Mouse (Mus musculus): Measurements from ENCODE around the gene Slco2b1. TPM values are rescaled to one million over a fixed set of nuclear protein-coding genes. Genes with fewer than 3 reads are reported as not detected.

Slco2b1 gene
- polyA plus RNA-seq, 1 experiment from 2014 or later = 4.1 TPM

GRCm38 (mm10) chr7:99693387-99693786 is 17.8 kb downstream of the Slco2b1 start:
- Histone ChIP-seq H3K4me3 (replicated peaks) (no peak overlapping the region), H3K4me1 (no peaks in the 10 kb centered on the region), H3K27ac (replicated peaks) (no peak overlapping the region), H3K9me3 (replicated peaks) (no peaks in the 10 kb centered on the region), H3K9ac (no peak overlapping the region), H3K4me2 (replicated peaks) (no peak overlapping the region), H3K36me3 (no peaks in the 10 kb centered on the region), H3K27me3 (no peaks in the 10 kb centered on the region)
- ATAC-seq (ENCODE audit: insufficient number of reproducible peaks, low FRiP score, low TSS enrichment, low read depth) = no peak
- 89% methylated on average over 3 of the region's 3 CpGs for WGBS

GRCm38 (mm10) chr7:99692396-99692795 is 18.7 kb downstream of the Slco2b1 start:
- Histone ChIP-seq H3K27me3 (no peaks in the 10 kb centered on the region), H3K9me3 (replicated peaks) (no peaks in the 10 kb centered on the region), H3K9ac (no peak overlapping the region), H3K4me1 (no peaks in the 10 kb centered on the region), H3K36me3 (no peaks in the 10 kb centered on the region), H3K27ac (replicated peaks) (no peak overlapping the region), H3K4me2 (replicated peaks) (no peak overlapping the region), H3K4me3 (replicated peaks) (no peak overlapping the region)
- ATAC-seq (ENCODE audit: insufficient number of reproducible peaks, low FRiP score, low TSS enrichment, low read depth) = no peak
- WGBS = 30% methylated on average over 3 of the region's 3 CpGs

- Histone ChIP-seq H3K27me3 (no peaks in the 10 kb centered on the region), H3K4me1 (no peaks in the 10 kb centered on the region), H3K36me3 (no peaks in the 10 kb centered on the region), H3K9ac (no peak overlapping the region), H3K4me2 (replicated peaks) (no peak overlapping the region), H3K27ac (replicated peaks) (no peak overlapping the region), H3K9me3 (replicated peaks) (no peaks in the 10 kb centered on the region), H3K4me3 (replicated peaks) (no peak overlapping the region)
- WGBS = 72% methylated on average over 7 of the region's 7 CpGs
- no peak for ATAC-seq (ENCODE audit: insufficient number of reproducible peaks, low FRiP score, low TSS enrichment, low read depth)
These were observed 20.3 kb downstream of the Slco2b1 start for GRCm38 (mm10) chr7:99690819-99691218.

GRCm38 (mm10) chr7:99684086-99684485 is 27.1 kb downstream of the Slco2b1 start:
- no peak overlapping the region for H3K4me2 ChIP-seq (replicated peaks)
- no peak for ATAC-seq (ENCODE audit: insufficient number of reproducible peaks, low FRiP score, low TSS enrichment, low read depth)
- H3K4me1 ChIP-seq = no peaks in the 10 kb centered on the region
- 35% methylated on average over 4 of the region's 4 CpGs for WGBS
- no peak overlapping the region for H3K4me3 ChIP-seq (replicated peaks)
- no peaks in the 10 kb centered on the region for H3K27me3 ChIP-seq
- no peaks in the 10 kb centered on the region for H3K9me3 ChIP-seq (replicated peaks)
- H3K27ac ChIP-seq (replicated peaks) = no peak overlapping the region
- no peak overlapping the region for H3K9ac ChIP-seq
- no peaks in the 10 kb centered on the region for H3K36me3 ChIP-seq

GRCm38 (mm10) chr7:99680771-99681170 is 30.4 kb downstream of the Slco2b1 start:
- ATAC-seq (ENCODE audit: insufficient number of reproducible peaks, low FRiP score, low TSS enrichment, low read depth) = no peak
- Histone ChIP-seq H3K9me3 (replicated peaks) (no peaks in the 10 kb centered on the region), H3K27ac (replicated peaks) (no peak overlapping the region), H3K27me3 (no peaks in the 10 kb centered on the region), H3K9ac (no peak overlapping the region), H3K36me3 (no peaks in the 10 kb centered on the region), H3K4me2 (replicated peaks) (no peak overlapping the region), H3K4me3 (replicated peaks) (no peak overlapping the region), H3K4me1 (no peaks in the 10 kb centered on the region)
- WGBS = 69% methylated on average over 5 of the region's 5 CpGs

- no peaks in the 10 kb centered on the region for H3K9me3 ChIP-seq (replicated peaks)
- ATAC-seq (ENCODE audit: insufficient number of reproducible peaks, low FRiP score, low TSS enrichment, low read depth) = no peak
- H3K4me3 ChIP-seq (replicated peaks) = no peak overlapping the region
- H3K27me3 ChIP-seq = no peaks in the 10 kb centered on the region
- H3K4me2 ChIP-seq (replicated peaks) = no peak overlapping the region
- WGBS = 66% methylated on average over 3 of the region's 3 CpGs
- H3K4me1 ChIP-seq = no peaks in the 10 kb centered on the region
- H3K36me3 ChIP-seq = no peaks in the 10 kb centered on the region
- H3K9ac ChIP-seq = no peak overlapping the region
- no peak overlapping the region for H3K27ac ChIP-seq (replicated peaks)
These were observed 36.2 kb downstream of the Slco2b1 start for GRCm38 (mm10) chr7:99674890-99675289.

- ATAC-seq (ENCODE audit: insufficient number of reproducible peaks, low FRiP score, low TSS enrichment, low read depth) = no peak
- Histone ChIP-seq H3K9ac (no peak overlapping the region), H3K4me1 (no peaks in the 10 kb centered on the region), H3K27ac (replicated peaks) (no peak overlapping the region), H3K4me2 (replicated peaks) (no peak overlapping the region), H3K27me3 (no peaks in the 10 kb centered on the region), H3K9me3 (replicated peaks) (no peaks in the 10 kb centered on the region), H3K36me3 (no peaks in the 10 kb centered on the region), H3K4me3 (replicated peaks) (no peak overlapping the region)
- 79% methylated on average over 5 of the region's 5 CpGs for WGBS
These were observed 36.9 kb downstream of the Slco2b1 start for GRCm38 (mm10) chr7:99674209-99674608.

- no peak for ATAC-seq (ENCODE audit: insufficient number of reproducible peaks, low FRiP score, low TSS enrichment, low read depth)
- WGBS = 76% methylated on average over 8 of the region's 8 CpGs
These were observed 38.0 kb downstream of the Slco2b1 start for GRCm38 (mm10) chr7:99673188-99673587.

GRCm38 (mm10) chr7:99671544-99672435 is 39.4 kb downstream of the Slco2b1 start:
- no peaks in the 10 kb centered on the region for H3K9me3 ChIP-seq (replicated peaks)
- ATAC-seq (ENCODE audit: insufficient number of reproducible peaks, low FRiP score, low TSS enrichment, low read depth) = no peak
- 77% methylated on average over 9 of the region's 9 CpGs for WGBS
- no peak overlapping the region for H3K4me3 ChIP-seq (replicated peaks)
- H3K27me3 ChIP-seq = no peaks in the 10 kb centered on the region
- H3K27ac ChIP-seq (replicated peaks) = no peak overlapping the region
- no peaks in the 10 kb centered on the region for H3K36me3 ChIP-seq
- no peak overlapping the region for H3K9ac ChIP-seq
- no peaks in the 10 kb centered on the region for H3K4me1 ChIP-seq
- no peak overlapping the region for H3K4me2 ChIP-seq (replicated peaks)

More at GRCm38 (mm10) chr7:99673188-99673587, 38.0 kb downstream of the Slco2b1 start:
- no peak overlapping the region for H3K4me2 ChIP-seq (replicated peaks)
- H3K4me1 ChIP-seq = no peaks in the 10 kb centered on the region
- H3K36me3 ChIP-seq = no peaks in the 10 kb centered on the region
- no peaks in the 10 kb centered on the region for H3K9me3 ChIP-seq (replicated peaks)
- no peak overlapping the region for H3K4me3 ChIP-seq (replicated peaks)
- no peak overlapping the region for H3K9ac ChIP-seq
- H3K27me3 ChIP-seq = no peaks in the 10 kb centered on the region
- no peak overlapping the region for H3K27ac ChIP-seq (replicated peaks)

GRCm38 (mm10) chr7:99670915-99671314 is 40.2 kb downstream of the Slco2b1 start:
- Histone ChIP-seq H3K27ac (replicated peaks) (no peak overlapping the region), H3K4me2 (replicated peaks) (no peak overlapping the region), H3K36me3 (no peaks in the 10 kb centered on the region), H3K9ac (no peak overlapping the region), H3K9me3 (replicated peaks) (no peaks in the 10 kb centered on the region), H3K4me1 (no peaks in the 10 kb centered on the region), H3K27me3 (no peaks in the 10 kb centered on the region), H3K4me3 (replicated peaks) (no peak overlapping the region)
- no peak for ATAC-seq (ENCODE audit: insufficient number of reproducible peaks, low FRiP score, low TSS enrichment, low read depth)
- WGBS = 68% methylated on average over 4 of the region's 4 CpGs

GRCm38 (mm10) chr7:99668802-99669201 is 42.3 kb downstream of the Slco2b1 start:
- 39% methylated on average over 4 of the region's 4 CpGs for WGBS
- Histone ChIP-seq H3K27ac (replicated peaks) (no peak overlapping the region), H3K4me1 (peaks cover 4% of the 10 kb centered on the region; the same call in 1 of the 2 replicates), H3K4me2 (replicated peaks) (no peak overlapping the region), H3K27me3 (no peaks in the 10 kb centered on the region), H3K36me3 (no peaks in the 10 kb centered on the region), H3K4me3 (replicated peaks) (no peak overlapping the region), H3K9ac (no peak overlapping the region), H3K9me3 (replicated peaks) (no peaks in the 10 kb centered on the region)
- no peak for ATAC-seq (ENCODE audit: insufficient number of reproducible peaks, low FRiP score, low TSS enrichment, low read depth)

GRCm38 (mm10) chr7:99667096-99667495 is 44.0 kb downstream of the Slco2b1 start:
- peaks cover 4% of the 10 kb centered on the region; the same call in 1 of the 2 replicates for H3K4me1 ChIP-seq
- H3K9ac ChIP-seq = no peak overlapping the region
- H3K4me3 ChIP-seq (replicated peaks) = no peak overlapping the region
- no peak overlapping the region for H3K27ac ChIP-seq (replicated peaks)
- no peaks in the 10 kb centered on the region for H3K27me3 ChIP-seq
- H3K9me3 ChIP-seq (replicated peaks) = no peaks in the 10 kb centered on the region
- WGBS = 67% methylated on average over 16 of the region's 16 CpGs
- H3K36me3 ChIP-seq = no peaks in the 10 kb centered on the region
- H3K4me2 ChIP-seq (replicated peaks) = no peak overlapping the region
- ATAC-seq (ENCODE audit: insufficient number of reproducible peaks, low FRiP score, low TSS enrichment, low read depth) = no peak

All from embryonic facial prominence, embryonic 15.5 days (tissue).